Mouse (Mus musculus) C3H10T1/2 (cell line): ENCODE data around the gene Mcmbp. TPM values are rescaled to one million over a fixed set of nuclear protein-coding genes. Genes with fewer than 3 reads are reported as not detected.

Experiments
- polyA plus RNA-seq, 2 experiments: library from polyadenylated mRNA; unstranded; fragments of >200 nt; fragmentation: generic; extraction: Trizol; gene quantifications; one replicate each; pipeline ENCODE4 v1.2.1; 2012; ENCODE audit warnings: missing spikeins in 2 of 2

Mcmbp gene
- polyA plus RNA-seq, result 10 to 100 TPM; 12.7 to 16.8 TPM

GRCm38 (mm10) chr7:128740334-128740733 lies at the start of gene Mcmbp:
Gene Mcmbp (minus strand): TSS chr7:128740495.

GRCm38 (mm10) chr7:128744684-128745485 lies 4.6 kb upstream of the Mcmbp start, which contains the start of gene Sec23ip:
Gene Sec23ip (plus strand): TSS chr7:128744943.

Other genes with a start within 250 kb of the Mcmbp start
- gene Bag3, start 216.9 kb downstream of the Mcmbp start, polyA plus RNA-seq, result 10 to 100 TPM; 41.2 to 73.9 TPM
- 1 to 10 TPM; 1.0 to 5.3 TPM for gene Inpp5f, start 129.2 kb downstream of the Mcmbp start, polyA plus RNA-seq
- 10 to 100 TPM in 1 of 2 experiments, 1 to 10 TPM in 1; 2.2 to 12.5 TPM for gene Sec23ip, start 4.4 kb upstream of the Mcmbp start, polyA plus RNA-seq